Mouse (Mus musculus): ENCODE data around the gene Pak2.
A peak's percentile ranks its signal among the peaks of the same experiment; 100 is the strongest.

The Pak2 gene

GRCm38 (mm10) chr16:32078991-32079511, at the start of gene Pak2:
Pak2 (minus strand) TSS chr16:32079342.
- DNase-seq: peak; percentile 84 to 86

GRCm38 (mm10) chr16:32127046-32127445, 47.9 kb upstream of the Pak2 start:
- no peak for DNase-seq

DNA sequence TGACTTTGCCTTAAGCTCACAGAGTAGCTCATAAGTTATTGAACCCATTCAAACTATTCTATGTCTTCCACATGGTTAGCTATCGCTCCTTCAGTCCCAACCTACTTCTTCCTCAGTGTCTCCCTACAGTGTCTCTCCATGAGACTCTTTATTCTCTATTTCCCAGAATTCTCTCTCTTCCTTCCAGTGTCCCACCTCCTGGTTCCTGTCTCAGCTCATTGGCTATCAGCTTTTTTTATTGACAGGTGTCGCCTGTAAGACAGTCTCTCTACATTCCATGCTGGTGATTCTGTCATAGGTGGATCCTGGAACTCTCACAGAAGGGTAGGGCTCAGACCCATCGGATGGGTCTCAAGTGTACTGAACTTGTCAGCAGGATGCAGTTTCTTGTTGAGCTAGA, 46.2 kb upstream of the Pak2 start:
- no peak for DNase-seq

- DNase-seq: no peak
These were observed 45.5 kb upstream of the Pak2 start for GRCm38 (mm10) chr16:32124444-32125335.

DNA sequence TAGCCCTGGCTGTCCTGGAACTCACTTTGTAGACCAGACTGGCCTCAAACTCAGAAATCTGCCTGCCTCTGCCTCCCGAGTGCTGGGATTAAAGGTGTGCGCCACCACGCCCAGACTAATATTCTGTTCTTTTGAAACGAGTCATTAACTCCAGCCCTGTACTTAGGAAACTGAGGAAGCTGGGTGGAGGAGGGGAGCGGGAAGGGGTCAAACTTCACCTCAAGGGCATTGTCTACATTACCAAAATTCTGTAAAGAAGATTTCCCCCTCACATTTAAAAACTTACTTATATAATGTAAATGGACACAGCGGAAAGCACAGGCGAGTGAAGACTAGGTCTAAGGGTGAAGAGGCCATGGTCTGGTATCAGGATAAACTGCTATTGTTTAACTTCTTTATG, 44.9 kb upstream of the Pak2 start:
- no peak for DNase-seq

DNA sequence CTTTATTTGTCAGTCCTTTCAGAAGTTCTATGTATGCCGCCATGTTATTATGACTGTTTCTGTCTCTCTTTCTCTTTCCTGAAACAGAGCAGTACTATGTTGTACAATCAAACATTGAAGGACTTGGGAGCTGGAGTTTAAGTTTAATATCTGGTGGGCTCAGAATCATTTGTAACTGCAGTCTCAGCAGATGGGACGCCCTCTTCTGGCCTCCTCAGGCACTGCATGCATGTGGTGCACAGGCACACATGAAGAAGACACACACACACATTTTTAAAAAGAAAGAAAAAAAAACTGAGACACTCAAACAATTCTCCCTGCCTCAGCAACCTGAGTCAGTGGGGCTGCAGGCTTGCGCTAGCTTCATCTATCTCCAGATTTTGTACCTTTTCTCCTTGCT, 41.3 kb upstream of the Pak2 start:
- no peak for DNase-seq

DNA sequence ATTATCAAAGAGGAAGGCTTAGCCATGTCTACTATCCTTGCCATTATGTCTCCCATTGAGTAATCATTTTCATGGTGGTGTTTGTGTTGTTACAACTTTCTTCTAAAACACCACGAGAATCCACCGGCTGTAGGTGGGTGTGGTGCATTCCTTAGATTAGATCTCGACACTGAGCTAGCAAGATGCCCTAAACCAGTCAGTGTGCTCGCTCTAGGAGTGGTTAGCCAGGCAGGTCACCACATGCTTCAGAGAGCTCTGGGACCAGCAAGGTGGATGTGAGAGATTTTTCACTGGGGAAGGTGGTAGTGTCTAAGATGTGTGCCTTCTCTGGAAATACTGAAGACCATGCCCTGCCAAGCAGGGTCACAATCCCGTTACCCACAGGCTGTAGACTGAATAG, 37.0 kb upstream of the Pak2 start:
- DNase-seq: no peak

DNA sequence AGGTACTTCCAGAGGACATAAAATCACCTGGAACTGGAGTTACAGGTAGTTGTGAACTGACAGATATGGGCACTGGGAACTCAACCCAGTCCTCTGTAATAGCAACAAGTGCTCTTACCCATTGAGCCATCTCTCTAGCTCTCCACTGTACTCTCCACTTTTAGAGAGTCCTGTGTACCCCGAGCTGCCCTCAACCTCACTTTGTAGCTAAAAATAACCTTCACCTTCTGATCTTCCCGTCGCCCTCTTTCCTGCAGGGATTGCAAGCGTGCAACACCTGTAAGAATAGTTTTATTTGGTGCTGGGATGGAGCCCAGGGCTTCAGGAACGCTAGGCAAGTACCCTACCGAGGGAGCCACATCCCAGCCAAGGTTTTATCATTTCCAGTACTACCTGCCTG, 36.6 kb upstream of the Pak2 start:
- no peak for DNase-seq

GRCm38 (mm10) chr16:32114968-32115695, 36.0 kb upstream of the Pak2 start:
- DNase-seq: peak; percentile 84 to 90

DNA sequence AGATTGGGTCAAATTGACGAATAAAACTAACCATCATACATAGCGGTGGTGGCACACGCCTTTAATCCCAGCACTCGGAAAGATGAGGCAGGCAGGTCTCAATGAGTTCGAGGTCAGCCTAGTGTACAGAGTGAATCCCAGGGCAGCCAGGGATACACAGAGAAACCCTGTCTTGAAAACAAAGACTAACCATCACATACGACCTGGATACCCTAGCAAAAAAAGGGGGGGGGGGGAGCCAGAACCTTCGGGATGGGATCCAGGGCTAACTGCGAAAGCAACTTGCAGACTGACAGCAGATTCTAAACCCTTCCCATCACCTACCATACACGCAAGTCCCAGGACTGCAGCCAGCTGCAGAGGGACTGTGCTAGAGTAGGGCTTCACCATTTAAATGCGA, 35.3 kb upstream of the Pak2 start:
- no peak for DNase-seq

- DNase-seq: peak; percentile 52 to 69
These were observed 34.5 kb upstream of the Pak2 start for GRCm38 (mm10) chr16:32113541-32114218.

- no peak for DNase-seq
These were observed 32.0 kb upstream of the Pak2 start for GRCm38 (mm10) chr16:32110951-32111699.

- no peak for DNase-seq
These were observed 29.4 kb upstream of the Pak2 start for GRCm38 (mm10) chr16:32108578-32108977.

DNA sequence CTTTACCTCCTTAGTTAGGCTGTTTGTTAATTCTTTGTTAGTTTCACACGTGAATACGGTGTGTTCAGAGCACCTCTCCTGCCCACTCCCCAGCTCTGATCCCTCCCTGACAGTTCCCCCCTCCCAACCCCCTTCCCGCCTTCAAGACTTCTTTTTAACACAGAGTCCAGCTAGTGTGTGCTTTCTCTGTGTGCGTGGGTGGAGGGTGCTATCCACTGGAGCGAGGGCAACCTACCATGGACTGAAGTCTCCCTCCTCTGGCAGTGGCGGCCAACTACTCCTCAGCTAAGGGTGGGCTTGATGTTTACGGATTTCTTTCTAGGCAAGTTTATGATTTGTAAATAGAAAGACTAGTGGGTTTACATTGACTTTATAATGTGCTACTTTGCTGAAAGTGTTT, 29.0 kb upstream of the Pak2 start:
- peak; percentile 66 to 77 for DNase-seq

DNA sequence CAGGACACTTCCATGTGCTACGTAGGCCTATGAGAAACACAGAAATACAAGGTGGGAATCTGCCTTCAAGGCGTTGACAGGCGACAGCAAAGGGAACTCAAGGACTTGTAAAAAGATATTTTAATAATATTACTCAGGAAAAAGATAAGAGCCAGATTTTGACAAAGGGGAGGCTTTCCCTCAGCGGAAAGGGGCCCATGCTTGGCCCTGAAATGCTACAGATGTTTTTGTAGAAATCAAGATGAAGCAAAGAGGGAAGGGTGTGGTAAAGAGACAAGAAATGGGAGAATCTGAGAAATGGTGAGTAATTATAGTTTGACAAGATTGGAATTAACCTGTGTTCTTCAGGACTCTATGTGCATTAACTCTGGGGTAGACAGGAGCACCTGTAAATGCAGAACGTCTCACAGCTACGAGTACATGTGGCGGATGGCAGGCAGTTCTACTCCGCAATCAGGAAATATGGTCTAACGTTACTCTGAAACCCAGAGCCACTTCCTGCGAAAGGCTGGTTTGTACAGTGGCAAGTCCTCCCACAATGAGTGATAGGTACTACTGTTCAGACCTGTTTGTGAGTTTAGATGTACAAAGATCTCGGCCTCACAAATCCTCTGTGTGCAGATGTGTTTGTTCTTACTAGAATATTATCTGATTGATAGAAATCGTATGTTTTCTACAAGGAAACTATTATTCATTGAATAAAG, 28.4 kb upstream of the Pak2 start:
- DNase-seq: peak; percentile 68 to 78

DNA sequence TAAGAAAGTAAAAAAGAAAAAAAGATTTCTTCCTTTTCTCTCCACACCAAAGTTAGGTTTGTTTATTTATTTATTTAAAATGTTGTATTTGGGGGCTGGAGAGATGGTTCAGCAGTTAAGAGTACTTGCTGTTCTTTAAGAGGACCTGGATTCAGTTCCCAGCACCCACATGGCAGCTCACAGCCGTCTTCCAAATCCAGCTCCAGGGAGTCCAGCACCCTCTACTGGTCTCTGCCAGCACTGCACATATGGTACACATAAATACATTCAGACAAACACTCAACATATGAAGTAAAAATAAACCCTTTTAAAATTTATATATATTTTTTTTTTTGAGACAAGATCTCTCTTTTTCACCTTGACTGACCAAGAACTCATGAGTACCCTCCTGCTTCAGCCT, 26.6 kb upstream of the Pak2 start:
- no peak for DNase-seq

GRCm38 (mm10) chr16:32102295-32102694, 23.2 kb upstream of the Pak2 start:
- DNase-seq: no peak

GRCm38 (mm10) chr16:32099638-32100150, 20.6 kb upstream of the Pak2 start, which contains the start of the genes Pigx and Cep19:
Pigx (minus strand) TSS chr16:32099740.
Cep19 (plus strand) TSS chr16:32099800.
- DNase-seq: peak; percentile 91

DNA sequence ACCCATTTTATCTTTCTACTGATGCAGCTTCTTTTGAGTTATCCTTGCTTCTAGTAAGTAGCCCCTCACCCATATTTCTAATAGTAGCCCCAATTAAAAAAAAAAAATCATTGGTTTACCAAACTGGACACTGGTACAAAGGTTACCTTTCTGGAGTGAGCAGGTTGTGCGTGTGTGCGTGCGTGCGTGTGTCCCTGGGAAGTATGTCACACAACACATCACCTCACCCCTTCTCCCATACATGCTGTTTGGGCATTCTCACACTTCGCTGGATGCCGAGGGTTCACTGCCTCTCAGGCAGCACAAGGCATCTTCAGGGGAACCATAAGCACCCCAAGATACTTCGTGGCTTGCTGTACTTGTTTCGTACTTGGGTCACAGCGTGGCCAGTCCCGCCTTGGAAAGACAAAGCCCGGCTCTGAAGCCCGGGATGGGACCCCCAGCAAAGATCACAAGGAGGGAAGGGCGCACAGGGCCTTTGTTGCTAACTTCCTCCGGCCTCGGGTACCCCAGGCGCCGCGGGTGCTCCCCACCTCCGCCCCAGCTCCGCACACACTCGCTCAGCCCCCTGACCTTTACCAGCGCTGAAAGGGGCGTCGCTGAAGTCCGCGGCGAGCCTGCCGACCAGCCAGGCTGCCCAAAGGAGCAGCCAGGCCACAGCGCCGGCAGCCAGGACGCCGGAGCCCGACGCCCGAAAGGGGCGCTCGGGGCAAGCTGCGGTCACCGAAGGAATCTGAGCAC, 19.9 kb upstream of the Pak2 start:
- DNase-seq: peak in 1 of 2 experiments; percentile 66

DNA sequence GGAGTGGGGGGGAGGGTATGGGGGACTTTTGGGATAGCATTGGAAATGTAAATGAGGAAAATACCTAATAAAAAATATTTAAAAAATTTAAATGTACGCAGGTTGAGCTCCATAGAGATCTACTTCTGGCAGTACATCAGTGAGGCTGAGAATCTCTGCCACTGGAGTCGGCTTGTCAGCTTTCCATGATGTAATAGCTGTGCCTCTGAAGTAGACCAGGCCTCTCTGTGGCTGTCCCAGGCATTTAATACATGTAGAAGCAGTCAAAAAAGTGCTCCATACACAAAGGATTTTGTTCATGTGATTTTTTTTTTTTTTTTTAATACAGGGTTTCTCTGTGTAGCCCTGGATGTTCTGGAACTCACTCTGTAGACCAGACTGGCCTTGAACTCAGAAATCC, 18.6 kb upstream of the Pak2 start:
- peak in 1 of 2 experiments; percentile 3 for DNase-seq

GRCm38 (mm10) chr16:32091466-32091865, 12.3 kb upstream of the Pak2 start:
- DNase-seq: no peak
